In the genomic region with DNA sequence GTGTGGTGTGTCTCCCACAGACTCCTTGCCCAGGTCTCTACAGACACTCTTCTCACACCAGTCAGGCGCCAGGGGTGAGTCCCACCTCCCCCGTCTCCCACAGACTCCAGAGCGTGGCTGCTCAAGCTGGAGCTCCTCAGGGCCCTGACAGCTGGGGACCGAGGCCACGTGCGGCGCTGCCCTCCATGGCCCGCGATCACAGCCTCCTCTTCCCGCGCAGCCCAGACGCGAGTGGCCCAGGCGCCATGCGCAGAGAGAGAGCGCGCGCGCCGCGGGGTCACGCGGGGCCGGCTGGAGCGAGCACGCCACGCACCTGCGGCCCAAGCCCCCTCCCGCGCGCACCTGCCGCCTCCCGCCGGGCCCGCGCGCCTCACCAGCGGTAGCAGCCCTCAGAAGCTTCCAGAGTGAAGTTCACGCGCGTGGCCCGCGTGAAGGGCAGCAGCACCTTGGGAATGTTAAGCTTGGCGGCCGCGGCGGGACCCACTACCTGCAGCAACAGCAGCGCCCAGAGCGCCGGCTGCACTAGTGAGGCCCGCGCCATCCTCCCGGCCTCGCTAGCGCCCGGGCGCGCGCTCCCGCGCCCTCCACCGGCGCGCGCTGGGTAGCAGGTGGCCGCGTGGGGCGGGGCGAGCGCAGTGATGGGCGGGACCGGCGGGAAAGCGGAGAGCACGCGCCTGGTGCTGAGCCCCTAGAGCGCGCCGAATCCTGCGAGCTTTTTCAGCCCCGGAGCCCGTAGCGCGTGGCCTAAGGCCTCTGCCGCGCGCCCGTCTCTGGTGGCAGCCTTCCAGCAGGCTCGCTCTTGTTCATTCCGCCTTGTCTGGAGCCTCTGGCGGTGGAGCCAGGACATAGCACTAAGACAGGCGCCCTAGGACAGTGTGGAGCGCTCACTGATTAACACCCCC, we compare ENCODE assay signal across 8 mouse cellular contexts. TPM values are rescaled to one million over a fixed set of nuclear protein-coding genes. Genes with fewer than 3 reads are reported as not detected.
DNase-seq lines count a peak whose midpoint lies in the region; ATAC-seq lines count a peak whose summit lies in the region.

A gene (minus strand): TSS at position 586 of the 902 bp plus-strand sequence.

- peak within 1 kb of the TSS; percentile 79 for H3K9ac ChIP-seq in hindbrain, embryonic 14.5 days

- under 1% methylated on average over 80 of the region's 93 CpGs for WGBS in hindbrain, embryonic 14.5 days

- no peaks in the 10 kb centered on the region for H3K27me3 ChIP-seq in hindbrain, embryonic 14.5 days (ENCODE audit: control insufficient read depth, insufficient read depth, low read length)

- DNase-seq in NIH3T3 (ENCODE audit: low read depth): peak; percentile 45
- DNase-seq in cerebellum, postnatal 14 days: peak; percentile 98 to 100
- peak; percentile 88 to 92 for DNase-seq in frontal cortex, postnatal 25 days (ENCODE audit: low spot score in 2 of 2)
- peak; percentile 95 for DNase-seq in hindbrain, embryonic 14.5 days (ENCODE audit: low spot score)
- DNase-seq in layer of hippocampus, postnatal 36 days: peak; percentile 93 to 94
- DNase-seq in lung, postnatal 36 days: peak; percentile 96
- peak; percentile 99 for DNase-seq in retina, postnatal 1 day
- peak; percentile 81 to 83 for DNase-seq in urinary bladder, adult 18-20 months (ENCODE audit: low spot score in 2 of 2)

- H3K36me3 ChIP-seq in hindbrain, embryonic 14.5 days (replicated peaks; ENCODE audit: control insufficient read depth, insufficient read depth): no peaks in the 10 kb centered on the region

- peak within 1 kb of the TSS; percentile 95 for H3K27ac ChIP-seq in hindbrain, embryonic 14.5 days

- H3K4me1 ChIP-seq in hindbrain, embryonic 14.5 days (replicated peaks; ENCODE audit: control insufficient read depth, insufficient read depth, low read length): peaks cover 30% of the 10 kb centered on the region

- H3K4me2 ChIP-seq in hindbrain, embryonic 14.5 days (replicated peaks): peak within 1 kb of the TSS; percentile 77

- peak within 1 kb of the TSS; percentile 61 for H3K4me3 ChIP-seq in hindbrain, embryonic 14.5 days (replicated peaks; ENCODE audit: low read length)

- ATAC-seq in hindbrain, embryonic 14.5 days (ENCODE audit: low FRiP score): peak; percentile 95

- no peaks in the 10 kb centered on the region for H3K9me3 ChIP-seq in hindbrain, embryonic 14.5 days (ENCODE audit: control insufficient read depth, low read length)

RNA-seq across cellular contexts. Expression of the gene that starts here (rescaled TPM):
- 23.3 TPM in 2 replicates for polyA plus RNA-seq in hindbrain, embryonic 14.5 days (2014; fragmentation: Nextera tagmentation; extraction: Ambion mirVana)
- total RNA-seq in layer of hippocampus, postnatal 36 days (2021): 10 to 100 TPM; 19.1 to 24.7 TPM

Comparison
In these comparisons a context has a peak if more than half of its experiments do, and no peak if none do; other contexts are left out.
1. Peak in every context shown above with its lines: DNase-seq, ATAC-seq, H3K4me3 ChIP-seq and H3K27ac ChIP-seq.
2. DNase-seq: peak in every context shown above with its lines; median percentile 99 in cerebellum, postnatal 14 days; 99 in retina, postnatal 1 day; 96 in lung, postnatal 36 days; 95 in hindbrain, embryonic 14.5 days; 94 in layer of hippocampus, postnatal 36 days; 90 in frontal cortex, postnatal 25 days; 82 in urinary bladder, adult 18-20 months; 45 in NIH3T3.